Mouse (Mus musculus) lung, postnatal 0 days (tissue): ENCODE data around the gene Casp7.

Source experiments
- CTCF ChIP-seq: IDR thresholded peaks from 2 replicates; pipeline ENCODE4 v1.5.1; 2016; ENCODE audit warnings: antibody characterized with exemption, mild to moderate bottlenecking
- EP300 ChIP-seq: IDR thresholded peaks from 2 replicates; pipeline ENCODE4 v1.6.1; 2016; ENCODE audit warnings: antibody characterized with exemption, mild to moderate bottlenecking, control low read depth

- TF ChIP-seq EP300 (no peak), CTCF (no peak)
These were observed 5.5 kb upstream of the Casp7 start for GRCm38 (mm10) chr19:56391307-56392046.
